In the genomic region with DNA sequence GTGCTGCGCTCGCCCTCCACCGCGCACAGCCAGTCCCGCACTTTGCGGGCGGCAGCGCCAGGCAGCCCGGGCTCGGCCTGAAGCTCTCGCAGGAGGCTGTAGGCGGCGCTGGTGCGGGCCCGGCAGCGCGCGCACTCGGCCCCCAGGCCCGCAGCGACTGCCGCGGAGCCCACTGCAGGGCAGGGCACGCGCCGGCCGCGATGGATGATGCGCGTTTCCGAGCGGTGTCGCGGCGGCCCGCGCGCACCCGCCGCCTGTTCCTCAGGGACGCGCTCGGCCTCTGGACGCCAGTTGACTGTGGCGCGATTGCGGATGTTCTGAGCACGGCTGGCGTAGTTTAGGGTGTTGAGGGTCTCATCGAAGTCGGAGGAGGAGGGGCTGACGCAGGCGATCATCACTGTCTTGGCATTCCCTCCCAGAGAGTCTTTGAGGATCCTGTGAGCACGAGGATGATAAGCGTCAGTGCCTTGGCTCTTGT, we compare ENCODE assay signal across 8 mouse cellular contexts. TPM values are rescaled to one million over a fixed set of nuclear protein-coding genes. Genes with fewer than 3 reads are reported as not detected.
DNase-seq lines count a peak whose midpoint lies in the region; ATAC-seq and TF ChIP-seq lines count a peak whose summit lies in the region.

No protein-coding gene starts in this region.

- H3K9ac ChIP-seq in hindbrain, embryonic 11.5 days (ENCODE audit: low read depth, low read length) = peak overlapping the region; percentile 47
- H3K9ac ChIP-seq in limb, embryonic 12.5 days (replicated peaks) = peak overlapping the region; percentile 63

- H3K36me3 ChIP-seq in embryonic facial prominence, embryonic 10.5 days (replicated peaks) = peaks cover 54% of the 10 kb centered on the region
- H3K36me3 ChIP-seq in hindbrain, embryonic 11.5 days (ENCODE audit: control insufficient read depth, insufficient read depth, low read length) = 0 out of 2 replicates have a peak, but pooled peaks cover 2% of the 10 kb centered on the region
- peaks cover 54% of the 10 kb centered on the region for H3K36me3 ChIP-seq in limb, embryonic 12.5 days

- WGBS in embryonic facial prominence, embryonic 10.5 days = 1% methylated on average over 55 of the region's 55 CpGs
- 1% methylated on average over 55 of the region's 55 CpGs for WGBS in hindbrain, embryonic 11.5 days
- under 1% methylated on average over 55 of the region's 55 CpGs for WGBS in limb, embryonic 12.5 days

- peak; percentile 45 for TF ChIP-seq CTCF in gastrocnemius, adult 2 months (IDR thresholded peaks at IDR 0.05)

- H3K4me3 ChIP-seq in gastrocnemius, adult 2 months = peak overlapping the region; percentile 63
- H3K4me3 ChIP-seq in embryonic facial prominence, embryonic 10.5 days = peak overlapping the region; percentile 60
- peak overlapping the region; percentile 37 for H3K4me3 ChIP-seq in hindbrain, embryonic 11.5 days (ENCODE audit: low read depth, low read length)
- peak overlapping the region; percentile 45 for H3K4me3 ChIP-seq in limb, embryonic 12.5 days (replicated peaks)

- intact Hi-C loops in gastrocnemius, adult 2 months (cut with DNase I) = loop anchor here (5.0 kb wide), 1 partner anchor 48 kb away; a partner anchor contains a TSS
- intact Hi-C loops in gastrocnemius, postnatal 36 days (cut with DNase I) = no loop called here

- peaks cover 30% of the 10 kb centered on the region for H3K4me1 ChIP-seq in embryonic facial prominence, embryonic 10.5 days
- no peaks in the 10 kb centered on the region for H3K4me1 ChIP-seq in hindbrain, embryonic 11.5 days (replicated peaks; ENCODE audit: control insufficient read depth, insufficient read depth, low read length)
- peaks cover 19% of the 10 kb centered on the region for H3K4me1 ChIP-seq in limb, embryonic 12.5 days (replicated peaks)

- peak overlapping the region; percentile 53 for H3K4me2 ChIP-seq in hindbrain, embryonic 11.5 days (replicated peaks; ENCODE audit: low read depth, low read length)
- peak overlapping the region; percentile 76 for H3K4me2 ChIP-seq in limb, embryonic 12.5 days

- H3K27me3 ChIP-seq in embryonic facial prominence, embryonic 10.5 days (replicated peaks; ENCODE audit: low read depth, poor library complexity, severe bottlenecking) = peaks cover 39% of the 10 kb centered on the region
- H3K27me3 ChIP-seq in hindbrain, embryonic 11.5 days (ENCODE audit: control insufficient read depth, insufficient read depth, low read length) = peaks cover 2% of the 10 kb centered on the region; the same call in 1 of the 2 replicates
- H3K27me3 ChIP-seq in limb, embryonic 12.5 days = peaks cover 24% of the 10 kb centered on the region

- peak; percentile 87 for ATAC-seq in hindbrain, embryonic 11.5 days (ENCODE audit: low FRiP score)
- no peak; the same call in 1 of the 2 replicates for ATAC-seq in limb, embryonic 12.5 days (ENCODE audit: insufficient number of reproducible peaks, insufficient read depth, low FRiP score, low TSS enrichment, low read depth)

- DNase-seq in gastrocnemius, adult 2 months = no peak
- no peak for DNase-seq in gastrocnemius, adult 18-20 months (ENCODE audit: low spot score)
- DNase-seq in Muller cell, postnatal 12 days (ENCODE audit: inconsistent ontology term) = peak; percentile 59
- DNase-seq in embryonic facial prominence, embryonic 10.5 days (ENCODE audit: low spot score) = peak; percentile 84
- DNase-seq in hindbrain, embryonic 11.5 days (ENCODE audit: low spot score) = peak; percentile 88
- DNase-seq in retina, embryonic 14.5 days (ENCODE audit: low spot score) = peak; percentile 87
- no peak for DNase-seq in gastrocnemius, postnatal 36 days

- no peaks in the 10 kb centered on the region for H3K9me3 ChIP-seq in embryonic facial prominence, embryonic 10.5 days
- H3K9me3 ChIP-seq in hindbrain, embryonic 11.5 days (ENCODE audit: control insufficient read depth, low read length) = no peaks in the 10 kb centered on the region
- H3K9me3 ChIP-seq in limb, embryonic 12.5 days = no peaks in the 10 kb centered on the region

- H3K27ac ChIP-seq in gastrocnemius, adult 2 months = no peak overlapping the region
- peak overlapping the region; percentile 16 for H3K27ac ChIP-seq in embryonic facial prominence, embryonic 10.5 days (replicated peaks)
- H3K27ac ChIP-seq in hindbrain, embryonic 11.5 days (ENCODE audit: low read depth, low read length) = no peak overlapping the region
- H3K27ac ChIP-seq in limb, embryonic 12.5 days = no peak overlapping the region

RNA-seq across cellular contexts. Expression of a gene that starts 5.4 kb away (rescaled TPM):
- total RNA-seq in gastrocnemius, adult 2 months (2021) = under 1 TPM; 0.54 to 0.56 TPM
- total RNA-seq in gastrocnemius, adult 18-20 months (2021) = under 1 TPM; 0.27 to 0.40 TPM
- polyA plus RNA-seq in embryonic facial prominence, embryonic 10.5 days (2016; fragmentation: Nextera tagmentation; extraction: Ambion mirVana) = 7.4 and 7.7 TPM in 2 replicates
- 2.7 and 3.0 TPM in 2 replicates for polyA plus RNA-seq in hindbrain, embryonic 11.5 days (2014; fragmentation: Nextera tagmentation; extraction: Ambion mirVana)
- polyA plus RNA-seq in limb, embryonic 12.5 days (2016; fragmentation: Nextera tagmentation; extraction: Ambion mirVana) = 10.9 and 11.1 TPM in 2 replicates
- under 1 TPM; 0.52 to 0.71 TPM for total RNA-seq in gastrocnemius, postnatal 36 days (2021)

RNA-seq across cellular contexts. Expression of a gene that starts 22.5 kb away (rescaled TPM):
- 1 to 10 TPM in 1 of 2 experiments, under 1 TPM in 1; 0.66 to 3.6 TPM for total RNA-seq in gastrocnemius, adult 2 months (2021)
- 10 to 100 TPM; 10.3 to 18.3 TPM for total RNA-seq in gastrocnemius, adult 18-20 months (2021)
- 0.10 TPM in 1 of 2 replicates, not detected in the other for polyA plus RNA-seq in embryonic facial prominence, embryonic 10.5 days (2016; fragmentation: Nextera tagmentation; extraction: Ambion mirVana)
- not detected in 2 replicates for polyA plus RNA-seq in hindbrain, embryonic 11.5 days (2014; fragmentation: Nextera tagmentation; extraction: Ambion mirVana)
- polyA plus RNA-seq in limb, embryonic 12.5 days (2016; fragmentation: Nextera tagmentation; extraction: Ambion mirVana) = not detected in 2 replicates
- total RNA-seq in gastrocnemius, postnatal 36 days (2021) = 1 to 10 TPM; 3.5 to 6.5 TPM

RNA-seq across cellular contexts. Expression of a gene that starts 32.8 kb away (rescaled TPM):
- 10 to 100 TPM; 10.4 to 15.2 TPM for total RNA-seq in gastrocnemius, adult 2 months (2021)
- 10 to 100 TPM; 12.9 to 14.1 TPM for total RNA-seq in gastrocnemius, adult 18-20 months (2021)
- 7.2 and 8.4 TPM in 2 replicates for polyA plus RNA-seq in embryonic facial prominence, embryonic 10.5 days (2016; fragmentation: Nextera tagmentation; extraction: Ambion mirVana)
- polyA plus RNA-seq in hindbrain, embryonic 11.5 days (2014; fragmentation: Nextera tagmentation; extraction: Ambion mirVana) = 7.6 and 8.4 TPM in 2 replicates
- polyA plus RNA-seq in limb, embryonic 12.5 days (2016; fragmentation: Nextera tagmentation; extraction: Ambion mirVana) = 12.2 and 12.9 TPM in 2 replicates
- 10 to 100 TPM in 1 of 2 experiments, 1 to 10 TPM in 1; 9.8 to 11.5 TPM for total RNA-seq in gastrocnemius, postnatal 36 days (2021)

RNA-seq across cellular contexts. Expression of a gene that starts 32.8 kb away (rescaled TPM):
- total RNA-seq in gastrocnemius, adult 2 months (2021) = under 1 TPM in 1 of 2 experiments, not detected in 1; 0.14 TPM
- total RNA-seq in gastrocnemius, adult 18-20 months (2021) = under 1 TPM; 0.09 to 0.16 TPM
- 0.38 and 0.45 TPM in 2 replicates for polyA plus RNA-seq in embryonic facial prominence, embryonic 10.5 days (2016; fragmentation: Nextera tagmentation; extraction: Ambion mirVana)
- 0.19 and 0.60 TPM in 2 replicates for polyA plus RNA-seq in hindbrain, embryonic 11.5 days (2014; fragmentation: Nextera tagmentation; extraction: Ambion mirVana)
- polyA plus RNA-seq in limb, embryonic 12.5 days (2016; fragmentation: Nextera tagmentation; extraction: Ambion mirVana) = 0.32 and 0.35 TPM in 2 replicates
- total RNA-seq in gastrocnemius, postnatal 36 days (2021) = not detected

RNA-seq across cellular contexts. Expression of a gene that starts 50.2 kb away (rescaled TPM):
- not detected for total RNA-seq in gastrocnemius, adult 2 months (2021)
- total RNA-seq in gastrocnemius, adult 18-20 months (2021) = not detected
- polyA plus RNA-seq in embryonic facial prominence, embryonic 10.5 days (2016; fragmentation: Nextera tagmentation; extraction: Ambion mirVana) = 16.4 and 16.5 TPM in 2 replicates
- 11.8 and 16.6 TPM in 2 replicates for polyA plus RNA-seq in hindbrain, embryonic 11.5 days (2014; fragmentation: Nextera tagmentation; extraction: Ambion mirVana)
- 14.2 and 16.6 TPM in 2 replicates for polyA plus RNA-seq in limb, embryonic 12.5 days (2016; fragmentation: Nextera tagmentation; extraction: Ambion mirVana)
- under 1 TPM; 0.12 to 0.20 TPM for total RNA-seq in gastrocnemius, postnatal 36 days (2021)

Comparison
In these comparisons a context has a peak if more than half of its experiments do, and no peak if none do; other contexts are left out.
1. DNase-seq: peak in Muller cell, postnatal 12 days (single experiment), embryonic facial prominence, embryonic 10.5 days (single experiment), hindbrain, embryonic 11.5 days (single experiment) and retina, embryonic 14.5 days (single experiment); none in gastrocnemius, adult 2 months (single experiment), gastrocnemius, adult 18-20 months (single experiment) and gastrocnemius, postnatal 36 days (0 of 2).
2. Peak in every context shown above with its lines, with median percentiles within 50 percentile points of each other: H3K4me3 ChIP-seq.